Mouse (Mus musculus) MEL (cell line): ENCODE measurements around the gene Smyd1. TPM values are rescaled to one million over a fixed set of nuclear protein-coding genes. Genes with fewer than 3 reads are reported as not detected.

Experiments
- DNase-seq: peaks from one replicate; pipeline ENCODE4 v3.0.0; 2011; ENCODE audit warnings: low read depth, low spot score
- H3K27ac ChIP-seq: 2 replicates; pipeline ENCODE4 v1.5.1; 2012; ENCODE audit warnings: low read depth, mild to moderate bottlenecking, control low read depth, low read length, moderate library complexity; ENCODE audit not compliant: control insufficient read depth
- H3K27me3 ChIP-seq, 2 experiments: fragments of 150-350 bp in 1 of 2; sonication (generic) in 1 of 2; 2 replicates each; pipeline ENCODE4 v1.6.1; 2012; ENCODE audit warnings: low read length in 2 of 2, mild to moderate bottlenecking in 2 of 2, improper control_type of control experiment in 1 of 2, moderate library complexity in 1 of 2; ENCODE audit not compliant: insufficient read depth in 2 of 2, control insufficient read depth in 1 of 2
- H3K36me3 ChIP-seq, 2 experiments: 2 replicates each; pipeline ENCODE4 v1.6.1; 2012 to 2014; ENCODE audit warnings: low read length in 2 of 2, improper control_type of control experiment in 1 of 2, inconsistent platforms in 1 of 2, mild to moderate bottlenecking in 1 of 2; ENCODE audit not compliant: insufficient read depth in 2 of 2, control insufficient read depth in 1 of 2
- H3K4me1 ChIP-seq, 2 experiments: fragments of 150-350 bp in 1 of 2; sonication (generic) in 1 of 2; 2 replicates each; pipeline ENCODE4 v1.6.1; 2012; ENCODE audit warnings: low read length in 2 of 2, improper control_type of control experiment in 1 of 2, mild to moderate bottlenecking in 1 of 2; ENCODE audit not compliant: insufficient read depth in 2 of 2, control insufficient read depth in 1 of 2
- H3K4me3 ChIP-seq, 2 experiments: fragments of 150-350 bp in 1 of 2; sonication (generic) in 1 of 2; 2 replicates each; pipeline ENCODE4 v1.5.1; 2012; ENCODE audit warnings: low read depth in 2 of 2, low read length in 2 of 2, mild to moderate bottlenecking in 2 of 2, moderate library complexity in 2 of 2, control low read depth in 1 of 2, improper control_type of control experiment in 1 of 2; ENCODE audit not compliant: control insufficient read depth in 1 of 2, insufficient read depth in 1 of 2
- H3K79me2 ChIP-seq: 2 replicates; pipeline ENCODE4 v1.6.1; 2012; ENCODE audit warnings: mild to moderate bottlenecking, low read length, moderate library complexity; ENCODE audit not compliant: control insufficient read depth, poor library complexity, insufficient read depth
- H3K9ac ChIP-seq: 2 replicates; pipeline ENCODE4 v1.6.1; 2012; ENCODE audit warnings: low read depth, mild to moderate bottlenecking, control low read depth, low read length, moderate library complexity; ENCODE audit not compliant: control insufficient read depth, poor library complexity, severe bottlenecking
- H3K9me3 ChIP-seq: fragments of 150-350 bp; sonication (generic); replicated peaks from 2 replicates; pipeline ENCODE4 v1.6.1; 2012; ENCODE audit warnings: mild to moderate bottlenecking, low read length, improper control_type of control experiment, moderate library complexity; ENCODE audit not compliant: insufficient read depth
- BHLHE40 ChIP-seq: IDR thresholded peaks from 2 replicates; pipeline ENCODE4 v1.6.1; 2012; ENCODE audit warnings: low read depth, mild to moderate bottlenecking, inconsistent platforms, low read length, improper control_type of control experiment, borderline replicate concordance
- CHD2 ChIP-seq: IDR thresholded peaks from 2 replicates; pipeline ENCODE4 v1.6.1; 2011; ENCODE audit warnings: low read length, improper control_type of control experiment
- CTCF ChIP-seq, 3 experiments: IDR thresholded peaks in 2 of 3; conservative IDR thresholded peaks in 1 of 3; 2 replicates each; pipeline ENCODE4 v1.5.1; 2011 to 2012; ENCODE audit warnings: low read length in 3 of 3, low read depth in 2 of 3, mild to moderate bottlenecking in 2 of 3, improper control_type of control experiment in 1 of 3, inconsistent platforms in 1 of 3, mixed read lengths in 1 of 3, moderate library complexity in 1 of 3; ENCODE audit not compliant: control insufficient read depth in 1 of 3, insufficient read depth in 1 of 3, poor library complexity in 1 of 3, severe bottlenecking in 1 of 3
- E2F4 ChIP-seq: IDR thresholded peaks from 2 replicates; pipeline ENCODE4 v1.6.1; 2011; ENCODE audit warnings: low read depth, low read length, improper control_type of control experiment, borderline replicate concordance
- GABPA ChIP-seq: IDR thresholded peaks from 2 replicates; pipeline ENCODE4 v1.6.1; 2012; ENCODE audit warnings: low read depth, mild to moderate bottlenecking, inconsistent platforms, low read length, improper control_type of control experiment, moderate library complexity
- GATA1 ChIP-seq: IDR thresholded peaks from 2 replicates; pipeline ENCODE4 v1.6.1; 2011; ENCODE audit warnings: low read depth, low read length, improper control_type of control experiment
- JUND ChIP-seq: IDR thresholded peaks from 2 replicates; pipeline ENCODE4 v1.6.1; 2011; ENCODE audit warnings: low read depth, mild to moderate bottlenecking, improper control_type of control experiment, low read length
- KAT2A ChIP-seq: conservative IDR thresholded peaks from 2 replicates; pipeline ENCODE4 v1.6.1; 2012; ENCODE audit warnings: low read depth, low read length, improper control_type of control experiment, inconsistent platforms
- MAFK ChIP-seq: IDR thresholded peaks from 2 replicates; pipeline ENCODE4 v1.6.1; 2011; ENCODE audit warnings: low read depth, mild to moderate bottlenecking, low read length, improper control_type of control experiment, borderline replicate concordance
- MAZ ChIP-seq: IDR thresholded peaks from 2 replicates; pipeline ENCODE4 v1.6.1; 2012; ENCODE audit warnings: low read depth, mild to moderate bottlenecking, inconsistent platforms, low read length, improper control_type of control experiment
- MEF2A ChIP-seq: IDR thresholded peaks from 2 replicates; pipeline ENCODE4 v1.6.1; 2014; ENCODE audit warnings: low read depth, mild to moderate bottlenecking, inconsistent platforms, low read length, improper control_type of control experiment; ENCODE audit not compliant: poor library complexity, insufficient replicate concordance, severe bottlenecking; ENCODE audit errors: extremely low read depth
- MXI1 ChIP-seq: IDR thresholded peaks from 2 replicates; pipeline ENCODE4 v1.6.1; 2011; ENCODE audit warnings: mild to moderate bottlenecking, low read depth, low read length, improper control_type of control experiment
- MYC ChIP-seq: IDR thresholded peaks from 2 replicates; pipeline ENCODE4 v1.6.1; 2011; ENCODE audit warnings: low read depth, mild to moderate bottlenecking, low read length, improper control_type of control experiment, moderate library complexity
- NELFE ChIP-seq: IDR thresholded peaks from 2 replicates; pipeline ENCODE4 v1.6.1; 2011; ENCODE audit warnings: low read depth, low read length, improper control_type of control experiment
- POLR2A ChIP-seq, 2 experiments: IDR thresholded peaks; 2 replicates each; pipeline ENCODE4 v1.6.1; 2011 to 2012; ENCODE audit warnings: low read length in 2 of 2, mild to moderate bottlenecking in 2 of 2, control low read depth in 1 of 2, improper control_type of control experiment in 1 of 2, low read depth in 1 of 2, moderate library complexity in 1 of 2; ENCODE audit not compliant: control insufficient read depth in 1 of 2, insufficient read depth in 1 of 2, poor library complexity in 1 of 2
- POLR2AphosphoS5 ChIP-seq: IDR thresholded peaks from 2 replicates; pipeline ENCODE4 v1.6.1; 2012; ENCODE audit warnings: low read depth, borderline replicate concordance, mild to moderate bottlenecking, inconsistent platforms, low read length, moderate library complexity, mixed read lengths
- RCOR1 ChIP-seq: IDR thresholded peaks from 2 replicates; pipeline ENCODE4 v1.6.1; 2012; ENCODE audit warnings: low read depth, mild to moderate bottlenecking, inconsistent platforms, low read length, improper control_type of control experiment
- SMC3 ChIP-seq: IDR thresholded peaks from 2 replicates; pipeline ENCODE4 v1.6.1; 2011; ENCODE audit warnings: low read depth, low read length, improper control_type of control experiment
- TAL1 ChIP-seq: IDR thresholded peaks from 2 replicates; pipeline ENCODE4 v1.6.1; 2012; ENCODE audit warnings: mild to moderate bottlenecking, inconsistent platforms, low read length, moderate library complexity, mixed read lengths
- TBP ChIP-seq: IDR thresholded peaks from 2 replicates; pipeline ENCODE4 v1.8.0; 2011; ENCODE audit warnings: low read depth, low read length, improper control_type of control experiment
- UBTF ChIP-seq: IDR thresholded peaks from 2 replicates; pipeline ENCODE4 v1.6.1; 2012; ENCODE audit warnings: low read depth, mild to moderate bottlenecking, inconsistent platforms, low read length, improper control_type of control experiment, moderate library complexity, borderline replicate concordance; ENCODE audit not compliant: insufficient read depth
- ZC3H11A ChIP-seq: IDR thresholded peaks from 2 replicates; pipeline ENCODE4 v1.6.1; 2012; ENCODE audit warnings: low read depth, mild to moderate bottlenecking, inconsistent platforms, low read length, improper control_type of control experiment
- ZKSCAN1 ChIP-seq: IDR thresholded peaks from 2 replicates; pipeline ENCODE4 v1.6.1; 2012; ENCODE audit warnings: low read depth, mild to moderate bottlenecking, inconsistent platforms, low read length, improper control_type of control experiment, moderate library complexity
- polyA plus RNA-seq, 2 experiments: library from polyadenylated mRNA; stranded (reverse) in 1 of 2; unstranded in 1 of 2; fragments of >175 nt in 1 of 2; fragments of >200 nt in 1 of 2; gene quantifications; 2 replicates each; pipeline versions ENCODE4 v1.2.1 to v1.2.4; 2012; ENCODE audit warnings: low replicate concordance in 2 of 2, low read depth in 1 of 2; ENCODE audit not compliant: insufficient read length in 2 of 2, insufficient read depth in 1 of 2, missing spikeins in 1 of 2
- total RNA-seq: library from RNA; depleted of rRNA; stranded (reverse); fragments of 300-350 nt; gene quantifications from 2 replicates; pipeline ENCODE4 v1.2.3, GENCODE M21; 2012

The Smyd1 gene
- total and polyA plus RNA-seq, 3 experiments = 0.19 TPM; not detected in 2

DNA sequence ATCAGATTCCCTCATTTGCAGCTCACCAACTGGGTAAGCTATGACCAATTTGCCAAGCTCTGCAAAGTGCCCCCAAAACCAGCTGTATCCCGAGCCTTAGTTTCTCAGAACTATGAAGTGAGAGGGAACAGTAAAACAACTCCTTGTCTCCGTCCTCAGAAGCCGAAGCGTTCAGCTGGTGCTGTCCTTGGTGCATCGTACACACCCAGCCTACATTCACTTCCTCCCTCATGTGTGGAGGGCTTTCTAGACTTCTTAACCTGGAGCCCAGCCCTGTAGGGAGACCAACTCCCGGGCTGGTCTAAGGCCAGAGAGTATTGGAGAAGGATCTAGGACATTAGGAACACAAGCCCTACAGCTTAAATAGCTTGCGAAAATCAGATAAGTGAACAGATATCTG is 8.5 kb upstream of the Smyd1 start:
- no peaks in the 10 kb centered on the region for H3K4me1 ChIP-seq
- no peak overlapping the region for H3K9ac ChIP-seq
- H3K4me3 ChIP-seq = no peak overlapping the region
- H3K27ac ChIP-seq = no peak overlapping the region
- TF ChIP-seq E2F4 = no peak
- no peaks in the 10 kb centered on the region for H3K9me3 ChIP-seq
- H3K36me3 ChIP-seq = no peaks in the 10 kb centered on the region
- H3K27me3 ChIP-seq = peaks cover 1 to 3% of the 10 kb centered on the region in 2 experiments; a peak in 2 of 4 replicates
- no peak for DNase-seq
- no peaks in the 10 kb centered on the region for H3K79me2 ChIP-seq

DNA sequence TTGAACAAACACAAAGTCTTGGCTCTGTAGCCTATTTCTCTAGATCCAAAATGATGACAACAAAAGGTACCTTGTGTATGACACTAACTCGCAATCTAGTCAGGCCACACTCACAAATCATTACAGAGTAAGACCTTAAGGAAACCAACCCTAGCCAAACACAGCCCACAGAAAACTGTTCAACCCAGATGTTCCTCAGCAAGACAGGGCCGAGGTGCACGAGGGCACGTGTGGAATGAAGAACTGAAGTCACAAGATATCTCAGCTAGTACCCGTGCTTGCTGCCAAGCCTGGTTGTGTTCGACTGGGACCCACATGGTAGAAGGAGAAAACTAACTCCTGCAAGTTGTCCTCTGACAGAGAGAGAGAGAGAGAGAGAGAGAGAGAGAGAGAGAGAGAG is 7.8 kb upstream of the Smyd1 start:
- no peaks in the 10 kb centered on the region for H3K79me2 ChIP-seq
- DNase-seq = no peak
- H3K4me3 ChIP-seq = no peak overlapping the region
- peaks cover 1 to 3% of the 10 kb centered on the region in 2 experiments; a peak in 2 of 4 replicates for H3K27me3 ChIP-seq
- TF ChIP-seq SMC3 (no peak), GABPA (no peak), MEF2A (no peak), POLR2AphosphoS5 (no peak), ZC3H11A (no peak), CHD2 (no peak)
- H3K4me1 ChIP-seq = no peaks in the 10 kb centered on the region
- no peaks in the 10 kb centered on the region for H3K9me3 ChIP-seq
- H3K27ac ChIP-seq = no peak overlapping the region
- no peak overlapping the region for H3K9ac ChIP-seq
- no peaks in the 10 kb centered on the region for H3K36me3 ChIP-seq

DNA sequence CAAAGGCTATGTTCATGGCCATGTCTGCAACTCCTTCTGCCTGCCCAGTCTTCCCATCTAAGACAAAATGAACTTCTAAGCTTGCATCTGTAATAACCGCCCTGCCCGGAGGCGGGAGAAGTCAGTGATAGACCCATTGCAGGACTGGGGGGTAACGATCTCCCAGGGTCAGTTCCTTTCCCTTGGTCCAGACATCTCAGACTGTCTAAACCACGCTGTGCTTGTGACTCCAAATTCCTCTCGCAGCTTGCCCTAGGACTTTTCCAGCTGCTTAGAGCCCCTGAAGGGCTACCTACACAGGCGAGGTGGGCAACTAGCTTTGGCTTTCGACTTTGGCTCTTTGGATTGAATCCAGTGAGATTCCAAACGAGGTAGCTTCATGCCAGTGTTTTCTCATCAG is 2.8 kb upstream of the Smyd1 start:
- Histone ChIP-seq H3K4me1 (no peaks in the 10 kb centered on the region), H3K9ac (no peak overlapping the region), H3K27ac (no peak overlapping the region), H3K79me2 (no peaks in the 10 kb centered on the region), H3K27me3 (peaks cover 1 to 3% of the 10 kb centered on the region in 2 experiments; a peak in 2 of 4 replicates), H3K4me3 (no peak overlapping the region), H3K36me3 (no peaks in the 10 kb centered on the region), H3K9me3 (no peaks in the 10 kb centered on the region)
- TF ChIP-seq POLR2A (IDR thresholded peaks at IDR 0.05; ENCODE audit: control insufficient read depth in 1 of 2, insufficient read depth in 1 of 2, low read depth in 1 of 2, low read length in 2 of 2, poor library complexity in 1 of 2) (no peak), CTCF (IDR thresholded peaks at IDR 0.05 in 2 of 3, conservative IDR thresholded peaks at IDR 0.05 in 1 of 3; ENCODE audit: control insufficient read depth in 1 of 3, insufficient read depth in 1 of 3, low read depth in 2 of 3, low read length in 3 of 3, poor library complexity in 1 of 3, severe bottlenecking in 1 of 3) (no peak), GATA1 (no peak), TBP (no peak), ZKSCAN1 (no peak), MAFK (no peak), NELFE (no peak), MEF2A (no peak), JUND (no peak), KAT2A (no peak), MAZ (no peak), UBTF (no peak), TAL1 (no peak), RCOR1 (no peak), MYC (no peak), MXI1 (no peak), BHLHE40 (no peak)
- no peak for DNase-seq
